Mouse (Mus musculus) cerebellum, postnatal 10 days (tissue): ENCODE measurements around the gene Arhgap18.
"Not testable (repeated sequence)": the region's sequence is repeated elsewhere in the genome, so short reads cannot be mapped to it uniquely, and the experiment has no call there.

Experiments used
- DNase-seq, 2 experiments: peaks; one replicate each; pipeline ENCODE4 v3.0.0; 2021; ENCODE audit warnings: mixed read lengths in 2 of 2

Arhgap18 gene

GRCm38 (mm10) chr10:26912112-26912797, 159.0 kb downstream of the Arhgap18 start:
- no peak for DNase-seq

GRCm38 (mm10) chr10:26912807-26913206, 159.6 kb downstream of the Arhgap18 start:
- DNase-seq, result no peak

- peak; percentile 74 to 82 for DNase-seq
Observed at GRCm38 (mm10) chr10:26919307-26919977, 166.2 kb downstream of the Arhgap18 start.

GRCm38 (mm10) chr10:26920383-26920979, 167.3 kb downstream of the Arhgap18 start:
- no peak for DNase-seq

GRCm38 (mm10) chr10:26936056-26936455, 182.8 kb downstream of the Arhgap18 start:
- not testable (repeated sequence) for DNase-seq

GRCm38 (mm10) chr10:26938464-26938863, 185.2 kb downstream of the Arhgap18 start:
- not testable (repeated sequence) for DNase-seq

GRCm38 (mm10) chr10:26939549-26939948, 186.3 kb downstream of the Arhgap18 start:
- no peak for DNase-seq

GRCm38 (mm10) chr10:26948331-26948730, 195.1 kb downstream of the Arhgap18 start:
- DNase-seq, result no peak

- no peak for DNase-seq
Observed at GRCm38 (mm10) chr10:26949667-26950066, 196.4 kb downstream of the Arhgap18 start.

- no peak for DNase-seq
Observed at GRCm38 (mm10) chr10:26950448-26950847, 197.2 kb downstream of the Arhgap18 start.

GRCm38 (mm10) chr10:26958513-26958912, 205.3 kb downstream of the Arhgap18 start:
- DNase-seq, result no peak
